Mouse (Mus musculus) heart, adult 2 months (tissue): ENCODE results near the gene Tbc1d22b.

ENCODE experiments used
- CTCF ChIP-seq: fragments of 200-600 bp; IDR thresholded peaks from 2 replicates; pipeline ENCODE4 v1.8.1; 2022; ENCODE audit warnings: antibody characterized with exemption, mild to moderate bottlenecking, moderate library complexity
- EP300 ChIP-seq: fragments of 200-500 bp; IDR thresholded peaks from 2 replicates; pipeline ENCODE4 v1.6.1; 2011; ENCODE audit warnings: low read depth, low read length, control low read depth; ENCODE audit not compliant: insufficient read depth
- POLR2A ChIP-seq: fragments of 200-500 bp; IDR thresholded peaks from 2 replicates; pipeline ENCODE4 v1.6.1; 2011; ENCODE audit warnings: mild to moderate bottlenecking, low read depth, low read length, control low read depth; ENCODE audit not compliant: insufficient read depth

DNA sequence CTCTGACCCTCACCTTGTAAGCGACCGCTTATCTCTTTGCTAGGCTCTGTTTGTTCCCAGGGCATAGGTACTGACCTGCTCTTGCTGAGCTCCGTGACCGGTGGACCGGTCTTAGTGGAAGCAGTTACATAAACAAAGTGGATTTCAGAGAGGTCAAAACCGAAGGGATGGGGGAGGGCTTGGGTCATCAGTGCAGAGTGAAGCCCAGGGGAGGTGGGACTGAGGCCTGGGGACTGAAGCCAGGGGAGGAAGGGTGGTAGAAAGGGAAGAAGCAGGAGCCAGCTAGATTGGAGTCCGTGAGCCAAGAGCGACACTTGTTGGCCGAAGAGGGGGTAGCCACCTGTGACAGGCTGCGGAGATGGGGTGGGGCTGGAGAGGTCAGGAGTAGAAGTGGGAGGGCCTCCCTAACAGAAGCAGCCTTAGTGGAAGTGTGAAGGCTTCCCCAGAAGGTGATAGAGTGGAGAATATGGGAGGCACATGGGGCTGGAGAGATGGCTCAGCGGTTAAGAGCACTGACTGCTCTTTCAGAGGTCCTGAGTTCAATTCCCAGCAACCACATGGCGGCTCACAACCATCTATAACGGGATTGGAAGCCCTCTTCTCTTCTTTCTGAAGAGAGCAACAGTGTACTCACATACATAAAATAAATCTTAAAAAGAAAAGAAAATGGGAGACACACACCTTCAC, 36.4 kb upstream of the Tbc1d22b start:
- TF ChIP-seq POLR2A, result no peak
- peak; percentile 78; the same call in 1 of the 2 replicates for TF ChIP-seq EP300
- peak; percentile 80 for TF ChIP-seq CTCF
